Mouse (Mus musculus) T-helper 2 cell (primary cell): ENCODE data around the gene Wfs1.

Experiments
- in situ Hi-C: fragments of 300-600 bp; cut with MboI, MseI; formaldehyde crosslinking; loops from one replicate; pipeline ENCODE4 v1.15.1; 2025; ENCODE audit warnings: high pct_unique_total_duplicates

Wfs1 gene

DNA sequence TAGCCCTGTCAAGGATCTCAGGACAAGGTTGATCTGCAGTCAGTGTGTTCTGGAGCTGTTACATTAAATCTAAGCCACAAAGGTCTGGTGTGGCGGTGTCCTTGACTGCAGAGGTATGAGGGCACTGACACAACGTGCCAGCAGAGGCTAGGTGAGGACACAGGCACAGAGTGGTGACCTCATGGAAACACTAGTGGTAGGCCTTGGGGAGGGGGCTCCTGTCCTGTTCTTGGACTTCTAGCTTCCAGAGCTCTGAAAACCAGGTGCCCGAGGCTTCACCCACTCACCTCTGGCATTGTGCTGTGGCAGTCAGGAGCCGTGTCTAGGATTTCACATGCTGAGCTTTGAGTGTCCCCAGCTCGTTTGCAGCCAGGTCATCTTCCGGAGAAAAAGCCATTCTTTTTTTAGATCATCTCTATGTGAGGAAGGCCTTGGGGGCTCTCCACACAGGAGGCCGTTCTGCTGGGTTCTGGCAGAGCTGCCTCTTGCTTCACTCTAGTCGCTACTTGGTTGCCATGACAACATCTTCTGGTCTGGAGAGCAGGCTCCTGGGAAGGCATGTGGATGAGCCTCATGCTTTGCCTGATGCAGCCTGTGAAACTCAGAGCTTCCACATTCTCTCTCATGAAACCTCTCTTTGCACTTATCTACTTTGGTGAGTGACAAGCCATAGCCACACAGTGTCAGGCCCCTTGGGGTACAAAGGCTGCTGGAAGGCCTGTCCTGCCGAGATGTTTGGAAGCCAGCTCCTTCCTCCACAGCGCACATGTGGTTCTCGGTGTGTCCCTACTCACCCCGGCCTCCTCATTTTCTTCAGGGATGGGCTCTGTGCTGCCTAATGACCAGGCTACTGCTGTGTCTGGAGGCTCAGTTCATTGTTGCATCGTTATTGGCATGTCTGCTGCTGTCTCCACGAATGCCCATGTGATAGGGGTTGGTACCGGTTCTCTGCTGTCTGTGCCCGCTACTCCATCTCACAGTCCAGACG, 53.2 kb downstream of the Wfs1 start:
- in situ Hi-C loops, result no loop called here

DNA sequence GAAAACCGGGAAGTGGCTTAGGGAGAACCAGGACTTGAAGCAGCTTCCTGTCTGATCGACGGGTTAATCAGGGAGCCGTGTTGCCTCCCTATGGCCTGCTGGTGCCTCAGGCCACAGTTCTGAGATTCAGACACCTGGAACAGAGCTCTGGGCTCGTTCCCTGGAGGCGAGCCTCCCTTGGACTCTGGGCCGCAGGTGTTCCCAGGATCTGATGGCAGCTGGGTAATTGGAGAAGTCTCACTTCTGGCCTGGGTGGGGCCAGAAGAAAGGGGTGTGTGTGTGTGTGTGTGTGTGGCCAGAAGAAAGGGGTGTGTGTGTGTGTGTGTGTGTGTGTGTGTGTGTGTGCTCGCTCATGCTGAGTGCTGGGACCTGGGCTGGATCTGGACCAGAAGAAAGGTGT, 55.6 kb downstream of the Wfs1 start:
- in situ Hi-C loops, result no loop called here

DNA sequence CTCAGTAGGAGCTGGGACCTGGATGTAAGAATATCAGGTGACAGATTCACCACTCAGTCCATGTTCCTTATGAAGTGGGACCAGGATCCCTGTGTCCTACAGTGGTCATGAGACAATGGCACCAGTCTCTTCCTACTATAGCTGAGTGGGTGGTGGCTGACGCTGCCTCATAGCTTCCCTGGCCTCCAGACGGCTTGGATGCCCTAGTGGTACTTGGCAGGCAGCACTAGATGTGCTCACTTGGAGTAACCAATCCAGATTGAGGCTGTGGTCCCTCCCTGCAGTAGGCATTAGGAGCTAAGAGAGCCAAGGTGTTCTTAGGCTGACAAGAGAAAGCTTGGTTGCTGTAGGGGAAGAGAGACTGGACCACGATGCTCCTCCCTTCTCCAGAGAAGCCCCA, 59.6 kb downstream of the Wfs1 start:
- in situ Hi-C loops, result loop anchor here (5.0 kb wide), 1 partner anchor 42 kb away; no protein-coding TSS in a partner anchor

DNA sequence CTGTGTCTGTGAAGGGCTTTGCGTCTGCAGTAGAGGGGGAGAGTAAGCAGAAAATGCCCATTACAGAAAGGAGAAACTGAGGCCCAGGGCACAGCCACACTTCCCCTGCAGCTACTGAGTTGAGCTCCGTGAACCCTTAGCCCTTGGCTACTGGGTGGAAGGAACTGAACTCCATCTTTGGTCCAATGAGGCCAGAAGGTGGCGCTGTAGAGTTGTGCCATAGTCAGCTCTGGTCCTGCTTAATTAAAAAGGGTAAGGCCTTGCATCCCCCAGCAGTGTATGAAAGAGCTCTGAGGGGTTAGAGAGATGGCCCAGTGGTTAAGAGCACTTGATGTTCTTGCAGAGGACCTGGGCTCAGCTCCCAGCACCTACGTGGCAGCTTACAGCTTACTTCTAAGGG, 60.3 kb downstream of the Wfs1 start:
- in situ Hi-C loops, result loop anchor here (5.0 kb wide), 1 partner anchor 41 kb away; no protein-coding TSS in a partner anchor

DNA sequence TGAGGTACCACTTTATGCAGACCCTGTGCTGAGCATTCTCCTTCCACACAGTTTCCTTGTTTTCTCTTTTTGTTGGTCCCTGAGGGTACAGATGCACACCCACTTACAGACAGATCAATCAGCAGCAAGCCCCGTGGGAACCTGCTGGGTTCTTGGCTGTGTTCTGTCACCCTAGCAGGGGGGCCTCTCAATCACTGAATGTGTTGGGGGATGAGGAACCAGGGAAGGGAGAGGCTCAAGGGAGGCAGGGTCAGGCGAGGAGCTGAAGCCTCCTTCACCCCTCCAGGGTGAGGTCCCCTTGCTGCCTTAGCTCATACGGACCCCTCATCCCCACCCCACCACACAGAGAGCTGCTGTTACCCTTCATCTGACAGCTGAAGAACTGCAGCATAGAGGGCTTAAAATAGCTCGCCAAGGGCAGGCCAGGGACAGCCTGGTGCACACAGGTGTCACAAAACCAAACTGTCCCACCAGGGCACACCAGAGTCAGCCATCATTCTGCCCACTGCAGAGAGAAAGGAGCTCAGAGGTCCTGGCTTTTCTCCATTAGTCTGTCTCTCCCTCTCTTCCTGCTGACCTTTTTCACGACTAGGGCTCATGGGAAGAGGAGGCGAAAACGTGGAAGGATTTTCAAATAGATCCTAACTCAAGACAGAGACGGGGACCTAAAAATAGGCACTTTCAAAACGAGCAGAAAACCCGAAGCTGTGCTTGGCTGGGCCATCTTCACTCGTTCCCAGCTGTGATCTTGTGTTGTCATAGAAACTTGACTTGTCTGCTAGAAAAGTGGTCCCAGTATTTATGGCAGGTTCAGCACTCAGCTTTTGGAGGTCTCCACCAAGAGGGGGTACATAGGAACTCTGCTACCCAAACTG, 64.9 kb downstream of the Wfs1 start:
- in situ Hi-C loops, result no loop called here

DNA sequence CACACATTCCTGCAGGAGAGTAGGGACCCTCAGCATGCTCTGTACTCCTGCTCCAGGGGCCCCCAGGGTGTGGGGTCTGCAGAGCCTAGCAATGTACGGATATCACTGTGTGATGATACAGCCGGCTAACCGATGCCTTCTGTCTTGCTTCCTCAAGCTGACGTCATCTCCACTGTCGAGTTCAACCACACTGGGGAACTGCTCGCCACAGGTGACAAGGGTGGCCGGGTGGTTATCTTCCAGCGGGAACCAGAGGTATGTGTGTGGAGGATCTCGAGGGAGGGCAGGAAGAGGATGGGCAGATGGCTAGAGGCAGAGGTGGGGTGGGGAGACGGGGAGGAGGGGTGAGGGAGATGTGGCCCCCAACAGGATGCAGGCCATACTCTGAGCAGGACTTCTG, 66.2 kb downstream of the Wfs1 start:
- in situ Hi-C loops, result no loop called here

DNA sequence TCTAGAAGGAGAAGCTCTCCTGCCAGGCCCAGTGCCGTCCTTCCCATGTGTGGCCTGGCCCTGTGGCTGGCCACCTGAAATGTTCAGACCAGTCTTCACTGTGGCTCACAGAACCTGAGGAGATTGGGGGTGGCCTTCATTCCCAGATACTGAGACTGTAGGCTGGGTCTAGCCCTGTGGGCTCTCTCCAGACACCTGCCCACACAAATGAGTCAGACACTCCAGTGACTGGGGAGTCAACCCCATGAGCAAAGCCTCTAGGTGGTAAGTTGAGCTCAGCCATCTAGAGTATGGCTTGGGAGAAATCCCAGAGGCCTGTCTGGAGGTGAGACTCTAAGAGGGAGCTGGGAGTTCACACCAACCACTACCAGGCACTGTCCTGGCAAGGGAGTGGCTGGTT, 67.1 kb downstream of the Wfs1 start:
- in situ Hi-C loops, result no loop called here

DNA sequence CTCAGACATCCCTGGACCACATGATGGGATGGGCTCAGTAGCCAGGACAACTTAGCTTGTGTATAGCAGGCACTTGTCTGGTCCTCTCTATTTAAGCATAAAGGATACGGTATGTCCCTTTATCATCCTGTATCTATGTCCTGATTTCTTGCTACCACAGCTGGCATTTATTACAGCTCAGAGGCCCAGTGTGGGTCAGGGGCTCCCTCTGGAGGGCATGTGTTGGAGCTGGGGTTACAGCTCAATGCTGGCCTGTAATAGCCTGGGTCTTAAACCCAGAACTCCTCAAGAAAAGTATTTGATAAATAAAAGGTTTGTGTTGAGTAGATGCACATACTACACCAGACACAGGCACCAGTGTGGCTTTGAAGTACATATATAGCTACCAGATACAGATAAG, 68.9 kb downstream of the Wfs1 start:
- in situ Hi-C loops, result no loop called here

DNA sequence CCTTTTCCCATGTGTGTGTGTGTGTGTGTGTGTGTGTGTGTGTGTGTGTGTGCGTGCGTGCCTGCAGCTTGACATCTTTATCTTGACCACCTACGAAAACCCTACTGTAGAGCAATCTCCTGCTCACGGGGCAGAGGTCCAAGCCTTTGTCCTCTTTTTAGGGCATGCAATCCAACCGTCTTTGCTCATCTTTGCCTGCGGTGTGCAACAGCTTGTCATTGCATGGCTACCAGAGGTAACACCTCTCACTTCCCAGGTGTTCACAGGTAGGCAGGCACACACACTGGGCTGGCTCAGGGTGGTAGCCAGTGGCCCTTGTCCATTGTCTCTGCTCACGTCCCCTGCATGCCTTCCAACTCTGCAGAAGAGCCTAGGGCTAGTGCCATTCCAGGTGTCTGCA, 71.0 kb downstream of the Wfs1 start:
- in situ Hi-C loops, result no loop called here

DNA sequence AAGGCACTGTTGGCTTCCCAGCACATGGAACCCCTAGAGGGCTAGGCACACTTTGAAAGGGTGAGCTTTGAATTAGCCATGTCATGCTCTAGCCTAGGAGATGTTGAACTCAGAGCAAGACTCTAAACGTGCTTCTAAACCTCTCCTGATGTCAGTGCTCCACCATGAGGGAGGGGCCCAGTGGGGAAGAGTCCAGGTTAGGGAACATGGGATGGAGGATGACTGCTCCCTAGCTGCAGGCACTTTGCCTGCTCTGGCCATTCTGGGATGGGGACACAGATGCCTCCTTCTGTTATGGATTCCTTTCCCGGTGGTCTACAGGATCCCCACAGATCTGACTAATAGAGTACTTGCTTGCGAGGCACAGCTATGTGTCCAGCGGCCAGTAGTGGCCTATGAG, 71.8 kb downstream of the Wfs1 start:
- in situ Hi-C loops, result no loop called here

DNA sequence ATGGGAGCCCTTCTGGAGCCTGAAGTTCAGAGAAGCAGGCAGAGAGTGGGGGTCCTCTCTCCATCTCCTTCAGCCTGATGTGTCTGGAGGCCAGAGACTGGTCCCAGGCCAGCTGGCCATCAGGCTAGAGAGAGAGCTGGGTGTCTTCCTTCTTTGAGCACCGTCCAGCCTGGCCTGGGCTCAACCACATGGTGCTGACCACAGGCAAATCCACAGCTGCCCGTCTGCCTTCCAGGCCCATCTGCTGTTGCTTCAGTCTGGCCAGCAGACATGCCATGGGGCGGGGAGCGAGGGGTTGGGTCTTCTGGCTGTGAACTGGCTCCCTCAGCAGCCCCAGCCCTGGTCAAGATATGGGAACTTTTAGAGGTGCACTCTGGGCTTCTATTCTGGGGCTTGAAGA, 72.4 kb downstream of the Wfs1 start:
- in situ Hi-C loops, result no loop called here
